Mouse (Mus musculus) induced T-regulatory cell, adult 2 months (primary cell): ENCODE measurements around the gene Reg3d.
"Not testable (repeated sequence)": the region's sequence is repeated elsewhere in the genome, so short reads cannot be mapped to it uniquely, and the experiment has no call there.

Experiments used
- DNase-seq: peaks from one replicate; pipeline ENCODE4 v3.0.0-alpha.2; 2012; ENCODE audit warnings: low read depth

Gene Reg3d

DNA sequence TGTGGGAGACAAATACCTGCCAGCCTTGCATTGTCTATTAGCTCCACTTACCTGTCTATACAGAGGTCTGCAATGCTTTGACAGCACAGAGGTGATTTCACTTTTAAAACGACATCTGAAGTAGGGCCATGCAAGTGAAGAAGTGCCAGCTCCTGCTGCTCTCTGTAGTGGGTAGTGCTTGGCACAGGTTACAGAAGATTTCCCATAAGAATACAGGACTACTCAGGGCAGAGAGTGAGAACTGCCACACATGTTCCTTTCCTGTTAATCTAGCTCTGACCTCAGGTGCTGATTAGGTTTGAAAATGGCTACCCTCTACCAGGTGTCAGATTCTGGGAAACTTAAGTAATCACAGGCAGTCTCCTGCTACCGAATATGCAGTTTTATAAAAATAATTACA, at the start of gene Reg3d:
Reg3d (minus strand) TSS at position 101 of the 400 bp plus-strand sequence.
- DNase-seq, result no peak

DNA sequence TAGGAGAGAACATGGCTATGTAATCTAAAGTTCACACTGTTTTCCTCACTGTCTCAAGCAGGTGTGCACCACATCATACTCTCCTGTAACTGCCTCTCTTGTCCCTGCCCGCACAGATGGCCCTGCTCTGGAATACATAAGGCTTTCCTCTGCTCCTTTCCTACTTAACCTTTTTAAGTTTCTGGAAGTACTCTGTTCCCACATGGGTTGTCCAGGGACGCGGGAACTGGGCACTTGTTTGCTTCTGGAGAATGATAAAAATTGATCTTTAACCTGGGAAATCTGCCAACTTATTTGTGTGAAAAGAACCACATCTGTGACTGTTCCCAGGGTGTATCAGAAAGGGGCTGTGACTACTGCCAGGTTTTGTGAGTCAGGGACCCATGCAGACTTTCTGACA, 46.8 kb upstream of the Reg3d start:
- DNase-seq, result no peak

GRCm38 (mm10) chr6:78422411-78422810, 43.7 kb upstream of the Reg3d start, which contains the start of gene Reg1:
TSS of gene Reg1 (plus strand) at chr6:78422711.
- not testable (repeated sequence) for DNase-seq

GRCm38 (mm10) chr6:78395323-78395722, 16.7 kb upstream of the Reg3d start, which contains the start of gene Reg2:
TSS of gene Reg2 (plus strand) at chr6:78395623.
- DNase-seq, result not testable (repeated sequence)

DNA sequence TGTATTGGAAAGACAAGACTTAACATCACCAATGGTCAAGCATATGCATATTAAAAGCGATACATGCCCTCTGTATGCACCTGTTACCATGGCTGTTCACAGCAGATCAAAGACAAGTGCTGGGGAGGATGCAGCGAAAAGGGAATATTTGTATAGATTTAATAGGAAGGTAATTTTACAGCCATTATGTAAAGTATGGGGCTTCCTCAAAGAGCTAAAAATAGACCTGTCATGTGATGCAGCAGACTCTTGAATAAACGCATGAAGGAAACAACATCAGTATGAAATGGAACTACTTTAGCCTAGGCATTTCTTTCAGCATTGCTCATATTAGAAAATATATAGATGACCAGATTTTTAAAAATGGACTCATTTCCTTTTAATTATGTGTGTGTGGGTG, 6.9 kb upstream of the Reg3d start:
- DNase-seq, result no peak

DNA sequence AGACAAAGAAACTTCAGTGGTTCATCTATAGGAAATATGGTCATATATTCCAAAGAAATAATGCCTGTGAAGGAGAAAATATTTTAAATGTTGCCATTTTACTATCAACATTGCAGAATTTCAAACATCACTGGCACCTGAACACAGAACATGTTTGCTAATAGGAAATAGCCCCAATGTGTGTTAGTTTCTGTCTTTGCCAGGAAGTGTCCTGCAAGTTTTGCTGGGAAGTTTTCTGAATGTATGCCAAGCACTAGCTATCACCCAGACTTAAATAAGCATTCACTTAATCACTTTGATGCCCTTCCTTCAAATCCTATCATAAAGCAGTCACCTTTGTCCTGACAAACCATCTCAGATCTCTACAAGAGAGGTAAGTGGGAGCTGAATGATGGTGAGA, 1.7 kb upstream of the Reg3d start, which contains the start of gene Reg3a:
Reg3a (plus strand) TSS at position 301 of the 400 bp plus-strand sequence.
- no peak for DNase-seq

- DNase-seq, result no peak
These were observed 8.3 kb downstream of the Reg3d start, which contains the start of gene Reg3b for GRCm38 (mm10) chr6:78370357-78370756. TSS of gene Reg3b (plus strand) at chr6:78370657.

- DNase-seq, result no peak
These were observed 16.6 kb downstream of the Reg3d start for GRCm38 (mm10) chr6:78361971-78362563.

GRCm38 (mm10) chr6:78341689-78342088, 37.0 kb downstream of the Reg3d start:
- no peak for DNase-seq

DNA sequence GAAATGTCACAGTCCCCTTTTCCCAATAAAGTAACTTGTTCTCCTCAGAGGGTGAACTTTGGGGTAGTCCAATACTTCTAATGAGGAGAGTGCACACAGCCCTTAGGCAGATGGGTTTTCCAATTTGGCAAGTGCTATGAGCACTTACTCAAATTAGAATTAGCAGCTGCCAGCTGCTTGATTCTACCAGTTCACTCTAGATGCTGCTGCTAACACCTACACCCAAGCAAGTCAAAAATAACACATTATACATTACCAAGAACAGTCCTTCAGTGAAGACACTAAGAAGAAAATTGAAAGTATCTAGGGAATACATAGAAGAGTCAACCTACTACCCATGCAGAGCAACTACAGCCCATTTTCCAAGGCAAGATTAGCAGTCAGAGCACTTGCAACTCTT, 38.4 kb downstream of the Reg3d start:
- no peak for DNase-seq

- DNase-seq, result no peak
These were observed 46.6 kb downstream of the Reg3d start for GRCm38 (mm10) chr6:78331919-78332569.

GRCm38 (mm10) chr6:78329166-78329565, 49.5 kb downstream of the Reg3d start:
- no peak for DNase-seq

GRCm38 (mm10) chr6:78327798-78328197, 50.9 kb downstream of the Reg3d start:
- DNase-seq, result no peak
